Mouse (Mus musculus) heart, embryonic 16.5 days (tissue): ENCODE results near the gene Mettl3. TPM values are rescaled to one million over a fixed set of nuclear protein-coding genes. Genes with fewer than 3 reads are reported as not detected.
"Not testable (repeated sequence)": the region's sequence is repeated elsewhere in the genome, so short reads cannot be mapped to it uniquely, and the experiment has no call there.

Source experiments
- ATAC-seq: fragments of 200-750 bp; cut with Nextera tagmentation; replicated peaks from 2 replicates; pipeline ENCODE4 v1.8.0; 2017; ENCODE audit warnings: moderate number of reproducible peaks; ENCODE audit not compliant: insufficient read depth, low FRiP score; ENCODE audit errors: extremely low read depth
- H3K27ac ChIP-seq: fragments of 300-500 bp; sonication (generic); 2 replicates; pipeline ENCODE4 v1.5.1; 2014; ENCODE audit warnings: mild to moderate bottlenecking, low read length, control low read depth, moderate library complexity
- H3K27me3 ChIP-seq: fragments of 300-500 bp; sonication (generic); 2 replicates; pipeline ENCODE4 v1.6.1; 2014; ENCODE audit warnings: low read length, mixed read lengths; ENCODE audit not compliant: control insufficient read depth, insufficient read depth
- H3K36me3 ChIP-seq: fragments of 300-500 bp; sonication (generic); 2 replicates; pipeline ENCODE4 v1.6.1; 2014; ENCODE audit not compliant: control insufficient read depth, insufficient read depth
- H3K4me1 ChIP-seq: fragments of 300-500 bp; sonication (generic); 2 replicates; pipeline ENCODE4 v1.6.1; 2014; ENCODE audit warnings: low read length, mixed read lengths; ENCODE audit not compliant: control insufficient read depth, insufficient read depth
- H3K4me2 ChIP-seq: fragments of 300-500 bp; sonication (generic); 2 replicates; pipeline ENCODE4 v1.6.1; 2014; ENCODE audit warnings: low read depth, mild to moderate bottlenecking, control low read depth, low read length
- H3K4me3 ChIP-seq: fragments of 300-500 bp; sonication (generic); 2 replicates; pipeline ENCODE4 v1.5.1; 2014; ENCODE audit warnings: mild to moderate bottlenecking, control low read depth, low read length
- H3K9ac ChIP-seq: fragments of 300-500 bp; sonication (generic); 2 replicates; pipeline ENCODE4 v1.6.1; 2014; ENCODE audit warnings: low read length, control low read depth
- H3K9me3 ChIP-seq: fragments of 300-500 bp; sonication (generic); replicated peaks from 2 replicates; pipeline ENCODE4 v1.6.1; 2016; ENCODE audit warnings: low read length; ENCODE audit not compliant: control insufficient read depth
- WGBS: fragments of 180-500 bp; shearing (Covaris S2); extraction: QIAGEN DNeasy Blood & Tissue Kit; methylation state at CpG from one replicate; pipeline ENCODE4 v1.1.7; 2014; 5-methylcytosine and 5-hydroxymethylcytosine counted together
- polyA plus RNA-seq: library from polyadenylated mRNA; unstranded; fragments of >200 nt; fragmentation: Nextera tagmentation; extraction: Ambion mirVana; gene quantifications from 2 replicates; pipeline ENCODE4 v1.2.1, GENCODE M21; 2015

The Mettl3 gene
- polyA plus RNA-seq, 1 experiment from 2014 or later, result 28.7 TPM

GRCm38 (mm10) chr14:52306100-52306499 lies 1.2 kb upstream of the Mettl3 start:
- H3K27ac ChIP-seq, result no peak overlapping the region
- H3K4me3 ChIP-seq, result no peak overlapping the region
- 94% methylated on average over 2 of the region's 2 CpGs for whole genome bisulfite sequencing
- no peak overlapping the region for H3K9ac ChIP-seq
- H3K27me3 ChIP-seq, result no peaks in the 10 kb centered on the region
- peaks cover 3% of the 10 kb centered on the region for H3K36me3 ChIP-seq
- no peak overlapping the region for H3K4me2 ChIP-seq
- no peaks in the 10 kb centered on the region; the same call in 1 of the 2 replicates for H3K9me3 ChIP-seq
- ATAC-seq, result no peak
- peaks cover 6% of the 10 kb centered on the region for H3K4me1 ChIP-seq

- H3K4me1 ChIP-seq, H3K9me3 ChIP-seq, H3K4me2 ChIP-seq, ATAC-seq, H3K4me3 ChIP-seq, H3K27ac ChIP-seq, H3K9ac ChIP-seq, H3K27me3 ChIP-seq: not testable (repeated sequence)
- 85% methylated on average over 3 of the region's 3 CpGs for whole genome bisulfite sequencing
- H3K36me3 ChIP-seq, result peaks cover 13% of the 10 kb centered on the region
Measured at GRCm38 (mm10) chr14:52303517-52303916, 1.4 kb downstream of the Mettl3 start.

GRCm38 (mm10) chr14:52295558-52296264 lies 9.2 kb downstream of the Mettl3 start:
- Histone ChIP-seq H3K27me3 (no peaks in the 10 kb centered on the region), H3K9ac (no peak overlapping the region), H3K4me2 (no peak overlapping the region), H3K4me1 (no peaks in the 10 kb centered on the region), H3K36me3 (peaks cover 50% of the 10 kb centered on the region), H3K4me3 (no peak overlapping the region), H3K27ac (no peak overlapping the region), H3K9me3 (no peaks in the 10 kb centered on the region)
- 67% methylated on average over 6 of the region's 6 CpGs for whole genome bisulfite sequencing
- ATAC-seq, result no peak

- no peak overlapping the region for H3K4me2 ChIP-seq
- H3K9me3 ChIP-seq, result no peaks in the 10 kb centered on the region
- H3K27ac ChIP-seq, result no peak overlapping the region
- H3K9ac ChIP-seq, result no peak overlapping the region
- H3K36me3 ChIP-seq, result peaks cover 17% of the 10 kb centered on the region
- no peak for ATAC-seq
- WGBS, result 76% methylated on average over 3 of the region's 3 CpGs
- H3K4me3 ChIP-seq, result no peak overlapping the region
- peaks cover 8% of the 10 kb centered on the region for H3K4me1 ChIP-seq
- no peaks in the 10 kb centered on the region for H3K27me3 ChIP-seq
Measured at GRCm38 (mm10) chr14:52284191-52284590, 20.7 kb downstream of the Mettl3 start.

DNA sequence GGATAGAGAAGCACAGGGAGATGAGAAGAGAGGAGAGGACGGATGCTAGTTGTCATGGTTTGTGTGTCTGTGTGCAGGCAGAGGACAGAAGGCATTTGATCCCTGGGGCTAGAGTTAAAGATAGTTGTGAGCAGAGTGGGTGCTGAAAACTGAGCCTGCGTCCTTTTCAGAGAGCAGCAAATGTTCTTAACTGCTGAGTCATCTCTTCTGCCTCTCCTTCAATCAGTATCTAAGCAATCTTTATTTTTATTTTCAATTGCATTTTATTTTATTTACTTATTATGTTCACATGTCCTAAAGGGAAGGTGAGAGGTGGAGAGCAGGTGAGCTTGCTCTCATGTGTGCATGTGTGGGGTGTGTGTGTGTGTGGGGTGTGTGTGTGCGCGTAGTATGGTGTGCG lies 21.3 kb downstream of the Mettl3 start:
- no peak overlapping the region for H3K4me3 ChIP-seq
- peaks cover 8% of the 10 kb centered on the region for H3K4me1 ChIP-seq
- H3K9ac ChIP-seq, result no peak overlapping the region
- no peak overlapping the region for H3K4me2 ChIP-seq
- H3K36me3 ChIP-seq, result peaks cover 17% of the 10 kb centered on the region
- WGBS, result 93% methylated on average over 5 of the region's 5 CpGs
- no peaks in the 10 kb centered on the region for H3K27me3 ChIP-seq
- H3K27ac ChIP-seq, result no peak overlapping the region
- H3K9me3 ChIP-seq, result no peaks in the 10 kb centered on the region
- no peak for ATAC-seq

- Histone ChIP-seq H3K4me1 (peaks cover 12% of the 10 kb centered on the region), H3K9ac (peak overlapping the region; percentile 93), H3K27me3 (no peaks in the 10 kb centered on the region), H3K4me2 (peak overlapping the region; percentile 81), H3K9me3 (no peaks in the 10 kb centered on the region), H3K27ac (peak overlapping the region; percentile 82), H3K4me3 (peak overlapping the region; percentile 82), H3K36me3 (peaks cover 5% of the 10 kb centered on the region)
- WGBS, result 1% methylated on average over 21 of the region's 21 CpGs
- peak; percentile 11; the same call in 1 of the 2 replicates for ATAC-seq
Measured at GRCm38 (mm10) chr14:52279747-52280120, 25.2 kb downstream of the Mettl3 start.

DNA sequence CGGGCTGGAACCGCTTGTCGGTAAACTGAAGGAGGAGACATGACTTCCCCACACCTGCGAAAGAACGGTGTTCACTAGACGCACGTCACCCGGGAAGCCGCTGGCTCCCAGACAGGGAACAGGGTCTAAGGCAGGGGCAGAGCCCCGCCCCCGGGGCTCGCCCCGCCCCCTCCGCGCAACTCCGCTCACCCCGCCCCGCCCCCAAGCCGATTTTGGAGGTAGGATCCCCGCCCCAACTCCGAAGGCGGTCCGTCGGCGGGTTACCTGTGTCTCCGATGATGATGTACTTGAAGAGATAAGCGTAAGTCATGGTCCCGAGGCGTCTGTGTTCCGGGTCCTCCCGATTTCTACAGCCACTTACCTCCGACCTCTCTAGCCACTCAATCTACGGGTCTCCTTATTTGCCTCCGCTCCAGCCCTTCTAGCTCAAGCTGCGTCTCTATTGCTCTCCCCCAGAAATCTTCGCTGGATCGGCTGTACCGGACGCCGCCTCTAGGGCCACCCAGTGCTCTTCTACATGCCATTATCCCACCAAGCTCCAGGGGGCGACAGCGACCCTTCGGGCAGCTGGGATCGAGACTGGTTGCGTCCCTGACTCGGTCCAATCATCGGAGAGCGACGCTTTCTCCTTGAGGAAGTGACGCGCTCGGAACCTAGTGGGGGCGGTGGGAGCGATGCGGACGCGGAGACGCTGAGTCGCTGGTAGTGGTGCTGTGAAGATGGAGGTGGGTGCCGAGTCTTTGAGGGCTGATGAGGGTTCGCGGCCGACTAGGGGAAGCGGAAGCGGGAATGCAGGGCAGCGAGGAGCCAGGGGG lies 25.8 kb downstream of the Mettl3 start, which contains the start of the genes Tox4 and Rab2b:
Tox4 (plus strand) TSS at position 215 of the 815 bp plus-strand sequence.
Rab2b (minus strand) TSS at position 614 of the 815 bp plus-strand sequence.
- H3K36me3 ChIP-seq, result peaks cover 6% of the 10 kb centered on the region
- peak within 1 kb of the TSS; percentile 81 for H3K4me2 ChIP-seq
- H3K4me1 ChIP-seq, result peaks cover 12% of the 10 kb centered on the region
- under 1% methylated on average over 59 of the region's 66 CpGs for WGBS
- H3K4me3 ChIP-seq, result peak within 1 kb of the TSS; percentile 82
- ATAC-seq, result peak; percentile 94
- peak within 1 kb of the TSS; percentile 90 for H3K27ac ChIP-seq
- H3K9ac ChIP-seq, result peak within 1 kb of the TSS; percentile 93
- H3K9me3 ChIP-seq, result no peaks in the 10 kb centered on the region
- H3K27me3 ChIP-seq, result no peaks in the 10 kb centered on the region

- H3K27me3 ChIP-seq, result no peaks in the 10 kb centered on the region
- no peak overlapping the region for H3K27ac ChIP-seq
- WGBS, result 91% methylated on average over 4 of the region's 4 CpGs
- no peak overlapping the region for H3K4me2 ChIP-seq
- ATAC-seq, result no peak
- H3K4me1 ChIP-seq, result peaks cover 12% of the 10 kb centered on the region
- no peak overlapping the region for H3K9ac ChIP-seq
- H3K4me3 ChIP-seq, result no peak overlapping the region
- peaks cover 6% of the 10 kb centered on the region for H3K36me3 ChIP-seq
- no peaks in the 10 kb centered on the region for H3K9me3 ChIP-seq
Measured at GRCm38 (mm10) chr14:52277210-52277609, 27.7 kb downstream of the Mettl3 start.

DNA sequence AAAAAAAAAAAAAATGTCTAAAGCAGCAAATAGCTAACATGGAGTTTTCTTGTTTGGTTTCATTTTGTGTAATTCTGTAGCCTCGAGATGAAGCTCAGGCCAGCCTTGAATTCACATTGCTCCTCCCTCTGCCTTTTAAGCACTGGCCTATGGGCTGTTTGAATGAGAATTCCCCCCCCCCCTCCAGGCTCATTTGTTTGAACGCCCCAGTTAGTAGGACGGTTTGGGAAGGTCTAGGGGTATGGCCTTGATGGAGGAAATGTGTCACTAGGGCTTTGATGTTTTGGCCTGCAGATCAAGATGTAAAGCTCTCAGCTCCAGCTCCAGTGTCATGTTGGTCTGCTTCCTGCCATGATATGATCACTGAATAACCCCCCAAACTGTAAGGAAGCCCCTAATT lies 32.1 kb downstream of the Mettl3 start:
- ATAC-seq, result no peak
- WGBS, result 53% methylated on average over 3 of the region's 3 CpGs
- no peaks in the 10 kb centered on the region for H3K27me3 ChIP-seq
- no peak overlapping the region for H3K27ac ChIP-seq
- H3K9me3 ChIP-seq, result no peaks in the 10 kb centered on the region
- no peak overlapping the region for H3K9ac ChIP-seq
- no peak overlapping the region for H3K4me3 ChIP-seq
- no peaks in the 10 kb centered on the region for H3K4me1 ChIP-seq
- no peak overlapping the region for H3K4me2 ChIP-seq
- peaks cover 12% of the 10 kb centered on the region for H3K36me3 ChIP-seq
